Mouse (Mus musculus): Measurements from ENCODE around the gene Mmp21.

Mmp21 gene

GRCm38 (mm10) chr7:133645716-133646115 is 34.1 kb downstream of the Mmp21 start:
- no peak for DNase-seq (ENCODE audit: low spot score)

DNA sequence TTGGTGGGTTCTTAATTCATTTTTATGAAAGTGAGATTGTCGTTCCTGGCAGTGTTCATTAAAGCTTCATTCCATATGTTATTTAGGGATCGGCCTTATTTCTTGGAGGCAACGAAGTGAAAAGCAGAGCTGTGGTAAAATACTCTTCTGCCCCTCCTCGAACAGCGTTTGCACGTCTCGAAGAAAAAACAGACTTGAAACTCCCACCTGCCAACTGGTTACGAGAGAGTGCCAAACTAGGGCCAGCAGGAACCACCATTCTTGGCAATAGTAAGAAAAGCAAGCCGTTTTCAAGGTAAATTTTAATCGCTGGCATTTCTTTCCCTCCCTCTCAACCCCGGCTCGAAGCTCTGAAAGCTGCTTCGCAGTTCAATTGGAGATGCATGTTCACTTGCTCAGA is 41.0 kb downstream of the Mmp21 start:
- no peak for DNase-seq (ENCODE audit: low spot score)

GRCm38 (mm10) chr7:133638306-133638705 is 41.6 kb downstream of the Mmp21 start:
- DNase-seq (ENCODE audit: low spot score), result no peak

DNA sequence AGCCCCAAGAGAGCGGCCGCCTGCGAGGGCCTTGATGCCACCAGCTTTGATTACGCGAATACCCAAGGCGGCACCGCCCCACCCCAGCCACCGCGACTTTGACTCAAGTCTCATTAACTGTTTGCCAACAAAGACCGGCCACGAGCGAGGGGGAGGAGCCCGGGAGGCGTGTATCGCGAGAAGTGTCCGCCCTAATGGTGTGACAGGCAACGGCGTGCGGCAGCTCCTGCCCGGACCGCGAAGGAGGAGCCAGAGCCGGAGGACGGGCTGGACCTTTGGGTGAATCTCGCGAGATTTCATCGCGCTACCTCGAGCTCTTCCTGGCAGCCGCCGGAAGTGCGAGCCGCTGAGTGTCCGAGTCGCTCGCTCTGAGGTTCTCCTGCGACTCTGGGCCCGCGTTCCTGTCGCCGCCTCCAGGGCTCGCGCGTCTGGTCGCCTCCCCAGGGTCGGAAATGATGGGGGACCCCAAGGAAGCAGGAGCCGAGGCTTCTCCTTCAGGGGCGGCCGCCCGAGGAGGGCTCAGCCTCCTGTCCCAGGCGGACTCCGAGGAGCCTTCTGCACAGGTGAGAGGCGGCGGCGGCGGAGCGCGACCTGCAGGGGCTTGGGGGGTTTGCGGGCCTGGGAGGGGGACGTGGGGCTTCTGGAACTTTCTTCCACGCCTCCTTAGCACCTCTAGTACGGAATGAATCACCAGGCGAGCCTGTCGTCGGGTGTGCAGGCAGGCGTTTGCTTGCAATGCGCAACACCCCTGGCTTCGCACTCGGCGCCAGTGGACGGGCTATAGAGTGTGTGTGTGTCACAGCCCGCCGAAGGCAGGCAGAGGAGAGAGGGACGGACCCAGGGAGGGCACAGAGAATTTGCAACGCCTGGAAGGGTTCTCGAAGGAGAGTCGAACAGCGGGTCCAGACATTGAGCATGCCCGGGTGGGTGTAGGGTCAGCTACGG is 42.2 kb downstream of the Mmp21 start, which contains the start of gene Edrf1:
Gene Edrf1, plus strand, starts transcription at position 183 of the 945 bp plus-strand sequence.
- peak; percentile 92 for DNase-seq (ENCODE audit: low spot score)

DNA sequence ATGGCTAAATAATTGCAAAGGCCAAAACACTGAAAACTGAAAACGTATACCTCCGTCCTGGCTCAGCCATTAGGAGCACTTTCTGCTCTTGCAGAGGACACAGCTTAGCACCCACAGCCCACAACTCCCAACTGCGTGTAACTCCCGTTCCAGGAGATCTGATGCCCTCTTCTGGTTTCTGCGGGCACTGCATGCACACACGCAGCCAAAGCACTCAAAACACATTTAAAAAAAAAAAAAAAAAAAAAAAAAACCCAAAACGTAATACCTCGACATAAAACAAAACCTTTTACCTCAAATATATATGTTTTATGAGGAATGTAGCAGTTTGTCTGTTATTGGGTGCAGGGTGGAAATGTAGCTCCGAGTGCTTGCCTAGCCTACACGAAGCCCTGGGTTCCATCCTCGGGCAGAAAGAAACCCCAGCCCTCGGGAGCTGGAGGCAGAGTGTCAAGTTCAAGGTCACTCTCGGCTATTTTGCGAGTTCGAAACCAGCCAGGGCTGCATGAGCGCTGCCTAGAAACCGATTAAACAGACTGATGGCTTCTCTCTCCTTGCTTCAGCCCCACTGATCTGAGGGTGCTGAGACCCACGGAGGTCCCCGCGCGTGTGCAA is 43.0 kb downstream of the Mmp21 start:
- DNase-seq (ENCODE audit: low spot score), result peak; percentile 65

- no peak for DNase-seq (ENCODE audit: low spot score)
Observed at GRCm38 (mm10) chr7:133634932-133635650, 44.8 kb downstream of the Mmp21 start.

GRCm38 (mm10) chr7:133632476-133632875 is 47.4 kb downstream of the Mmp21 start:
- no peak for DNase-seq (ENCODE audit: low spot score)

- no peak for DNase-seq (ENCODE audit: low spot score)
Observed at GRCm38 (mm10) chr7:133630821-133631220, 49.0 kb downstream of the Mmp21 start.

DNA sequence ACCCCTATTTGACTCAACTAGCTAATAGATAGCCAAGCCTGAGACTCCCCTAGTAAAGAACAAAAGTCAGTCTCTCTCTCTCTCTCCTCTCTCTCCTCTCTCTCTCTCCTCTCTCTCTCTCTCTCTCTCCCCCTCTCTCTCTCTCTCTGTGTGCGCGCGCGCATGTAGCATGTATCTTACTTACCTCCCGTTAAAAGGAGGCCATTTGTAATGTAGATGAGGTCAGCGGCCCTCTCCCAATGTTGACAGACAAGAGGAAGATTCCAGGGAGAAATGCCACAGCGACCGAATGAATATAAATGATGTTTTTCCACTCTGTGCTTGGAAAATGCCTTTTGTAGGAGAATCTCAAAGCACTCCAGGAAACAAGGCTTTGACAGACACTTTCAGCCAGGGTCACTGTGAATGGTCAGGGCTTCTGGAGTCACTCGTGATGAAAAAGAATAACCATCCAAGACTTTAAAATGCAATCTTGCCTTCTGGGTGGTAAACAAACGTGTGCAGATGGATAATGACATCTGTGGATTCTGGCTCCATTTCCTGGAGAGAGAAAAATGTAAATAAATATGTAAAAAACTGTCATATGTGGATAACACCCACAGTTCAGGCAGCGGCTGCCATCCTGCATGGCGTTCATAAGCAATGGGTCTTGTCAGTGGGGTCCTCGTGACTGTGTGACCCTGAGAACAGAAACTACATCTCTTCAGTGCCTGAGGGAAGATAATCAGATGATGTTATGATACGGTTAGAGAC is 52.5 kb downstream of the Mmp21 start:
- no peak for DNase-seq (ENCODE audit: low spot score)

Measured in urinary bladder, postnatal 10 days (tissue).